Mouse (Mus musculus) right cerebral cortex, postnatal 10 days (tissue): Measurements from ENCODE around the gene Aldh1a3.
A peak's percentile ranks its signal among the peaks of the same experiment; 100 is the strongest.

Source experiments
- DNase-seq, 2 experiments: peaks; one replicate each; pipeline ENCODE4 v3.0.0; 2021; ENCODE audit warnings: low spot score in 2 of 2

The Aldh1a3 gene

GRCm38 (mm10) chr7:66427437-66428161 is at the start of gene Aldh1a3:
Aldh1a3 (minus strand) TSS chr7:66427517.
- peak in 1 of 2 experiments; percentile 48 for DNase-seq

GRCm38 (mm10) chr7:66476289-66476688 is 49.0 kb upstream of the Aldh1a3 start:
- DNase-seq = no peak

GRCm38 (mm10) chr7:66471641-66472216 is 44.4 kb upstream of the Aldh1a3 start:
- no peak for DNase-seq

GRCm38 (mm10) chr7:66466641-66467040 is 39.3 kb upstream of the Aldh1a3 start:
- DNase-seq = no peak

GRCm38 (mm10) chr7:66465241-66465640 is 37.9 kb upstream of the Aldh1a3 start:
- DNase-seq = peak; percentile 51 to 74

- DNase-seq = no peak
Measured at GRCm38 (mm10) chr7:66463081-66463480, 35.8 kb upstream of the Aldh1a3 start.

- no peak for DNase-seq
Measured at GRCm38 (mm10) chr7:66451622-66452295, 24.4 kb upstream of the Aldh1a3 start.

GRCm38 (mm10) chr7:66449971-66450752 is 22.8 kb upstream of the Aldh1a3 start:
- DNase-seq = no peak

GRCm38 (mm10) chr7:66448786-66449540 is 21.6 kb upstream of the Aldh1a3 start:
- DNase-seq = no peak

GRCm38 (mm10) chr7:66448304-66448703 is 21.0 kb upstream of the Aldh1a3 start:
- no peak for DNase-seq

GRCm38 (mm10) chr7:66446860-66447259 is 19.5 kb upstream of the Aldh1a3 start:
- no peak for DNase-seq

GRCm38 (mm10) chr7:66445117-66445905 is 18.0 kb upstream of the Aldh1a3 start:
- DNase-seq = no peak

- DNase-seq = no peak
Measured at GRCm38 (mm10) chr7:66444706-66445105, 17.4 kb upstream of the Aldh1a3 start.

- peak in 1 of 2 experiments; percentile 38 for DNase-seq
Measured at GRCm38 (mm10) chr7:66442501-66443369, 15.4 kb upstream of the Aldh1a3 start.

- no peak for DNase-seq
Measured at GRCm38 (mm10) chr7:66438787-66439669, 11.7 kb upstream of the Aldh1a3 start.

- peak; percentile 76 to 83 for DNase-seq
Measured at GRCm38 (mm10) chr7:66434453-66434935, 7.2 kb upstream of the Aldh1a3 start.

- DNase-seq = no peak
Measured at GRCm38 (mm10) chr7:66427053-66427436, 272 bp downstream of the Aldh1a3 start.

- DNase-seq = no peak
Measured at GRCm38 (mm10) chr7:66421903-66422302, 5.4 kb downstream of the Aldh1a3 start.
